Mouse (Mus musculus) CH12.LX (cell line): ENCODE measurements around the gene Pxn. TPM values are rescaled to one million over a fixed set of nuclear protein-coding genes. Genes with fewer than 3 reads are reported as not detected.

Experiments used
- DNase-seq: peaks from one replicate; pipeline ENCODE4 v3.0.0-alpha.2; 2013; ENCODE audit errors: extremely low read depth
- H3K27ac ChIP-seq: 2 replicates; pipeline ENCODE4 v1.5.1; 2012; ENCODE audit warnings: low read depth, mild to moderate bottlenecking, control low read depth, moderate library complexity; ENCODE audit not compliant: insufficient read depth
- H3K27me3 ChIP-seq: replicated peaks from 2 replicates; pipeline ENCODE3; 2012; ENCODE audit warnings: inconsistent platforms
- H3K36me3 ChIP-seq, 2 experiments: replicated peaks in 1 of 2; 2 replicates each; pipeline versions ENCODE3 to v1.6.1; 2012; ENCODE audit warnings: inconsistent platforms in 1 of 2, low read length in 1 of 2, mild to moderate bottlenecking in 1 of 2, mixed read lengths in 1 of 2, moderate library complexity in 1 of 2; ENCODE audit not compliant: control insufficient read depth in 1 of 2, insufficient read depth in 1 of 2
- H3K4me1 ChIP-seq, 2 experiments: 2 replicates each; pipeline ENCODE4 v1.6.1; 2012; ENCODE audit warnings: inconsistent platforms in 1 of 2, moderate library complexity in 1 of 2; ENCODE audit not compliant: insufficient read depth in 2 of 2, control insufficient read depth in 1 of 2
- H3K4me2 ChIP-seq: 2 replicates; pipeline ENCODE4 v1.6.1; 2012; ENCODE audit warnings: low read depth, mild to moderate bottlenecking, control low read depth; ENCODE audit not compliant: poor library complexity, insufficient read depth, severe bottlenecking
- H3K4me3 ChIP-seq, 3 experiments: fragments of 150-350 bp in 1 of 3; sonication (generic) in 1 of 3; replicated peaks in 1 of 3; 2 replicates each; pipeline versions ENCODE3 to v1.5.1; 2011 to 2012; ENCODE audit warnings: low read depth in 2 of 3, low read length in 2 of 3, mild to moderate bottlenecking in 2 of 3, moderate library complexity in 2 of 3, control low read depth in 1 of 3, improper control_type of control experiment in 1 of 3, inconsistent platforms in 1 of 3, mixed read lengths in 1 of 3; ENCODE audit not compliant: poor library complexity in 1 of 3
- H3K79me2 ChIP-seq: replicated peaks from 2 replicates; pipeline ENCODE4 v1.6.1; 2012; ENCODE audit warnings: mild to moderate bottlenecking, moderate library complexity; ENCODE audit not compliant: control insufficient read depth, poor library complexity, insufficient read depth, severe bottlenecking; ENCODE audit errors: extremely low read depth
- H3K9ac ChIP-seq: 2 replicates; pipeline ENCODE4 v1.6.1; 2012; ENCODE audit warnings: low read depth, mild to moderate bottlenecking, control low read depth, moderate library complexity; ENCODE audit not compliant: insufficient read depth
- H3K9me3 ChIP-seq: replicated peaks from 2 replicates; pipeline ENCODE3; 2012; ENCODE audit warnings: low read length, inconsistent platforms, mixed read lengths
- BHLHE40 ChIP-seq: IDR thresholded peaks from 2 replicates; pipeline ENCODE4 v1.6.1; 2011; ENCODE audit warnings: mild to moderate bottlenecking, low read depth, low read length, improper control_type of control experiment
- CHD1 ChIP-seq: IDR thresholded peaks from 2 replicates; pipeline ENCODE4 v1.6.1; 2012; ENCODE audit warnings: low read depth, low read length, improper control_type of control experiment, inconsistent platforms
- CTCF ChIP-seq, 2 experiments: IDR thresholded peaks in 1 of 2; conservative IDR thresholded peaks in 1 of 2; 2 replicates each; pipeline ENCODE4 v1.5.1; 2011 to 2012; ENCODE audit warnings: low read depth in 2 of 2, low read length in 2 of 2, improper control_type of control experiment in 1 of 2, inconsistent platforms in 1 of 2, mild to moderate bottlenecking in 1 of 2, moderate library complexity in 1 of 2
- GABPA ChIP-seq: IDR thresholded peaks from 2 replicates; pipeline ENCODE4 v1.6.1; 2012; ENCODE audit warnings: low read depth, low read length, improper control_type of control experiment, inconsistent platforms; ENCODE audit not compliant: insufficient replicate concordance
- IRF4 ChIP-seq: IDR thresholded peaks from 2 replicates; pipeline ENCODE4 v1.6.1; 2014; ENCODE audit warnings: low read depth, mild to moderate bottlenecking, inconsistent platforms, low read length, improper control_type of control experiment
- JUND ChIP-seq: conservative IDR thresholded peaks from 2 replicates; pipeline ENCODE4 v1.6.1; 2011; ENCODE audit warnings: low read depth, low read length, improper control_type of control experiment
- MAX ChIP-seq: IDR thresholded peaks from 2 replicates; pipeline ENCODE4 v1.6.1; 2011; ENCODE audit warnings: low read length, improper control_type of control experiment
- MYC ChIP-seq: IDR thresholded peaks from 2 replicates; pipeline ENCODE4 v1.6.1; 2011; ENCODE audit warnings: low read depth, mild to moderate bottlenecking, improper control_type of control experiment, low read length
- POLR2AphosphoS2 ChIP-seq: IDR thresholded peaks from 2 replicates; pipeline ENCODE4 v1.6.1; 2011; ENCODE audit warnings: low read depth, low read length, improper control_type of control experiment
- TBP ChIP-seq: conservative IDR thresholded peaks from 2 replicates; pipeline ENCODE4 v1.6.1; 2011; ENCODE audit warnings: low read depth, low read length, improper control_type of control experiment
- TCF12 ChIP-seq: IDR thresholded peaks from 2 replicates; pipeline ENCODE4 v1.6.1; 2014; ENCODE audit warnings: low read depth, mild to moderate bottlenecking, inconsistent platforms, low read length, improper control_type of control experiment
- UBTF ChIP-seq: IDR thresholded peaks from 2 replicates; pipeline ENCODE4 v1.6.1; 2012; ENCODE audit warnings: low read depth, mild to moderate bottlenecking, inconsistent platforms, low read length, improper control_type of control experiment, moderate library complexity
- ZC3H11A ChIP-seq: IDR thresholded peaks from 2 replicates; pipeline ENCODE4 v1.6.1; 2012; ENCODE audit warnings: low read depth, mild to moderate bottlenecking, inconsistent platforms, low read length, improper control_type of control experiment
- dilution Hi-C: fragments of 300-500 bp; cut with MboI; formaldehyde crosslinking; loops from 2 replicates; pipeline ENCODE4 v1.14.3; 2020; ENCODE audit warnings: low sequenced_read_pairs; ENCODE audit not compliant: extremely low pct_unique_long_range_greater_than_20kb, extremely low pct_ligation_motif_present
- in situ Hi-C: fragments of 300-500 bp; cut with MboI; formaldehyde crosslinking; loops from 3 replicates; pipeline ENCODE4 v1.14.3; 2019; ENCODE audit warnings: low sequenced_read_pairs, low pct_ligation_motif_present, low pct_unique_long_range_greater_than_20kb, mixed read lengths
- polyA plus RNA-seq: library from polyadenylated mRNA; unstranded; fragments of >175 nt; gene quantifications from 2 replicates; pipeline ENCODE4 v1.2.1, GENCODE M21; 2012; ENCODE audit warnings: low read depth; ENCODE audit not compliant: insufficient read length
- total RNA-seq, 2 experiments: library from RNA; depleted of rRNA; stranded (reverse); fragments of 300-350 nt in 1 of 2; fragments of >200 nt in 1 of 2; gene quantifications; 2 replicates each; pipeline ENCODE4 v1.2.3; 2012 to 2014

Pxn gene
- total and polyA plus RNA-seq, 3 experiments: 17.0 to 43.4 (median 21.1) TPM

DNA sequence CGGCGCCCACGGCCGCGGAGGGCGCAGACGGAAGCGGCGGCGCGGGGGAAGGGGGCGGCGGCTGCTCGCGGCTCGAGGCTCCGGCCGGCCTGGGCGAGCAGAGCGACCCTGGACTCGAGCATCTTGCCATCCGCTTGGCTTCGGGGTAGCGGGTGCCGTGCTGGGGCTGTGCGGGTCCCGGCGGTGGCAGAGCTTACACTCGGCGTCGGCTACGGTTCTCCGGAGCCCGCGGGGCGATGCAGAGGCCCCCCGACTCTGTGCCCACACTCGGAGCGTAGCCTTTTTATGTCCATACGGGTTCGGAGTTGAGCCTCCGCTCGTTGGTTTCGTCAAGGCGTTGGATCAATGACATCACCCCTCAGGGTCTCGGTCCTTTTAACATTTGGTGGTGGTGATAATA, 58.9 kb downstream of the Pxn start:
- H3K36me3 ChIP-seq: peaks cover 31 to 67% of the 10 kb centered on the region in 2 experiments
- dilution Hi-C loops: no loop called here
- peaks cover 73% of the 10 kb centered on the region for H3K79me2 ChIP-seq
- peak; percentile 34 for DNase-seq
- peak overlapping the region; percentile 72 to 91 (median 90) for H3K4me3 ChIP-seq
- H3K27ac ChIP-seq: no peak overlapping the region
- TF ChIP-seq UBTF (0 out of 2 replicates have a peak, but pooled peaks have one; percentile 3), JUND (no peak)
- TF ChIP-seq, all 38 proteins: peak for 1
- Histone ChIP-seq H3K4me1 (peaks cover 7 to 35% of the 10 kb centered on the region in 2 experiments; a peak in 3 of 4 replicates), H3K4me2 (peak overlapping the region; percentile 46; the same call in 1 of the 2 replicates), H3K9ac (peak overlapping the region; percentile 58), H3K27me3 (no peaks in the 10 kb centered on the region), H3K9me3 (no peaks in the 10 kb centered on the region)
- in situ Hi-C loops: no loop called here

DNA sequence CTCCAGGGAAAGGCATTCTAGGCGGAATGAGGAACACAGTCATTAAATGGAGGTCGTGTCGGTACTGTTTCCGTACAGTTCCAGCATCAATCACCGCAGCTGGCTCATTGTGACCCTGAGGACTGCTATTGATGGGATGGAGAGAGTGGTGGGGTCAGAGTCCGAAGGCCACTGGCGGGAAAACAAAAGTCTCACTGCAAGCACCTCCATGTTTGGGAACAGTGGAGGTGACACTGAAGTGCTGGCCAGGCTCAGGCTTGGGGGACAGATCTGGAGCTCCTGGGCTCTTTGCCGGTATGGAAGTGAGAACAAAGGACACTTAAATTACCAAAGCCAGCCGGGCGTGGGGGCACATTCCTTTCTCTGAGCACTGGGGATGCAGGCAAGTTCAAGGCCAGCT, 62.2 kb downstream of the Pxn start:
- Histone ChIP-seq H3K4me2 (no peak overlapping the region), H3K9me3 (no peaks in the 10 kb centered on the region), H3K9ac (no peak overlapping the region), H3K27me3 (no peaks in the 10 kb centered on the region), H3K4me1 (peaks cover 3 to 26% of the 10 kb centered on the region in 2 experiments; a peak in 3 of 4 replicates), H3K4me3 (no peak overlapping the region), H3K27ac (no peak overlapping the region), H3K36me3 (peaks cover 33 to 67% of the 10 kb centered on the region in 2 experiments), H3K79me2 (peaks cover 67% of the 10 kb centered on the region)
- in situ Hi-C loops (no loop called here), dilution Hi-C loops (no loop called here)
- TF ChIP-seq CHD1 (no peak), TBP (no peak), MYC (no peak), UBTF (no peak), MAX (no peak), TCF12 (no peak)
- DNase-seq: no peak

DNA sequence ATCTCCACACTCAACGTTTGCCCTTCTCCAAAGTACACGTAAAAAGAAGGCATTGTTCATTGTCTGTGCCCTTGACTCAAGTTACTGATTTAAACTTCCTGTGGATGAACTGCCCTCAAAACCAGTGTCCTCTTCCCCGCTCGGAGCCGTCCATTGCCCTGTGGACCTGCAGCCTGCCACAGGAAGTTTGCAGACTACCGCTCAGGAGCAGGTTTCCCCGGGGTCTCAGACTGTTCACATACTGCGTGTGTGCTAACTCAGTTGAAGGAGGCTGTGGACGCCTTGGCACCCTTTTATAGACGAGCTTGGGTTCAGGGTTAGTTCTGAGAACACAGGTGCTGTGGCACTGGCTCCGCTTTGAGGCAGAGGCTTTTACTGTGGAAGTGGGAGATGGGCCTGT, 62.8 kb downstream of the Pxn start:
- no peak overlapping the region for H3K4me3 ChIP-seq
- H3K36me3 ChIP-seq: peaks cover 33 to 68% of the 10 kb centered on the region in 2 experiments
- no peaks in the 10 kb centered on the region for H3K9me3 ChIP-seq
- no peak overlapping the region for H3K9ac ChIP-seq
- H3K79me2 ChIP-seq: peaks cover 68% of the 10 kb centered on the region
- H3K27ac ChIP-seq: no peak overlapping the region
- in situ Hi-C loops: no loop called here
- H3K4me1 ChIP-seq: peaks cover 3 to 20% of the 10 kb centered on the region in 2 experiments; a peak in 2 of 4 replicates
- H3K4me2 ChIP-seq: no peak overlapping the region
- H3K27me3 ChIP-seq: no peaks in the 10 kb centered on the region
- no peak for DNase-seq
- no peak for TF ChIP-seq BHLHE40
- TF ChIP-seq GABPA: no peak
- TF ChIP-seq CTCF (conservative IDR thresholded peaks at IDR 0.05 in 1 of 2, IDR thresholded peaks at IDR 0.05 in 1 of 2; ENCODE audit: low read depth in 2 of 2, low read length in 2 of 2): no peak
- TF ChIP-seq POLR2AphosphoS2: no peak
- no peak for TF ChIP-seq IRF4
- no peak for TF ChIP-seq ZC3H11A
- TF ChIP-seq, all 38 proteins: peak for 0
- dilution Hi-C loops: no loop called here
